Comparison of ENCODE assay signal across 17 mouse cellular contexts in genomic region chr4:95093615-95094014, GRCm38 (mm10). TPM values are rescaled to one million over a fixed set of nuclear protein-coding genes. Genes with fewer than 3 reads are reported as not detected.
DNase-seq lines count a peak whose midpoint lies in the region; ATAC-seq and TF ChIP-seq lines count a peak whose summit lies in the region.
"Had no signal": no experiment of that assay in that cellular context is flagged by ENCODE, and none has a peak within 500 bp of the region (broad histone marks: within the 10 kb centered on the region; RNA-seq: fewer than 3 reads in every experiment).

No protein-coding gene starts in this region.

- peaks cover 24% of the 10 kb centered on the region for H3K4me1 ChIP-seq in kidney, embryonic 16.5 days (ENCODE audit: insufficient read depth, low read length)
- no peaks in the 10 kb centered on the region for H3K4me1 ChIP-seq in bone marrow, adult 2 months (ENCODE audit: control insufficient read depth, insufficient read depth, low read length)
- H3K4me1 ChIP-seq in limb, embryonic 10.5 days, result peaks cover 28% of the 10 kb centered on the region
- no peaks in the 10 kb centered on the region for H3K4me1 ChIP-seq in cerebellum, adult 2 months (ENCODE audit: control insufficient read depth, insufficient read depth, low read length)
- H3K4me1 ChIP-seq in hindbrain, embryonic 12.5 days, result no peaks in the 10 kb centered on the region
- H3K4me1 ChIP-seq: forebrain, embryonic 15.5 days; neural tube, embryonic 12.5 days had no signal

- H3K4me2 ChIP-seq in kidney, embryonic 16.5 days (replicated peaks; ENCODE audit: low read depth, low read length), result no peak overlapping the region
- no peak overlapping the region for H3K4me2 ChIP-seq in hindbrain, embryonic 12.5 days (replicated peaks)
- H3K4me2 ChIP-seq: forebrain, embryonic 15.5 days; limb, embryonic 15.5 days; neural tube, embryonic 12.5 days had no signal

- no peaks in the 10 kb centered on the region for H3K9me3 ChIP-seq in kidney, embryonic 16.5 days (ENCODE audit: low read length)
- no peaks in the 10 kb centered on the region for H3K9me3 ChIP-seq in limb, embryonic 10.5 days (replicated peaks)
- no peaks in the 10 kb centered on the region for H3K9me3 ChIP-seq in hindbrain, embryonic 12.5 days (replicated peaks)
- H3K9me3 ChIP-seq: forebrain, embryonic 15.5 days; limb, embryonic 15.5 days; neural tube, embryonic 12.5 days had no signal

- peak; percentile 97 for DNase-seq in heart, adult 11 months
- DNase-seq in heart, postnatal 36 days, result no peak
- no peak for DNase-seq in kidney, adult 9 months
- DNase-seq in limb, embryonic 10.5 days (ENCODE audit: low spot score), result no peak
- DNase-seq in cerebellum, adult 2 months, result no peak
- DNase-seq: adrenal gland, adult 8-10 months; cerebellum, postnatal 10 days; layer of hippocampus, postnatal 36 days; lung, adult 2 months; right cerebral cortex, postnatal 25 days had no signal

- intact Hi-C loops in heart, postnatal 36 days (cut with DNase I), result no loop called here

- H3K27ac ChIP-seq in kidney, embryonic 16.5 days (ENCODE audit: low read length), result peak overlapping the region; percentile 21
- no peak overlapping the region for H3K27ac ChIP-seq in bone marrow, adult 2 months (ENCODE audit: control insufficient read depth, insufficient read depth, low read depth, low read length, poor library complexity)
- peak overlapping the region; percentile 54 for H3K27ac ChIP-seq in limb, embryonic 10.5 days
- H3K27ac ChIP-seq in cerebellum, adult 2 months (ENCODE audit: insufficient read depth, low read length), result no peak overlapping the region
- no peak overlapping the region for H3K27ac ChIP-seq in hindbrain, embryonic 12.5 days
- H3K27ac ChIP-seq: forebrain, embryonic 15.5 days; limb, embryonic 15.5 days; neural tube, embryonic 12.5 days had no signal

- H3K4me3 ChIP-seq in kidney, embryonic 16.5 days (ENCODE audit: low read length), result no peak overlapping the region
- peak overlapping the region; percentile 53 for H3K4me3 ChIP-seq in bone marrow, adult 2 months (replicated peaks; ENCODE audit: control insufficient read depth, low read depth, low read length)
- H3K4me3 ChIP-seq in limb, embryonic 10.5 days, result no peak overlapping the region
- H3K4me3 ChIP-seq in cerebellum, adult 2 months (replicated peaks; ENCODE audit: insufficient read depth, low read depth, low read length), result no peak overlapping the region
- H3K4me3 ChIP-seq in hindbrain, embryonic 12.5 days, result no peak overlapping the region
- H3K4me3 ChIP-seq: erythroblast, embryonic 14.5 days; forebrain, embryonic 15.5 days; limb, embryonic 15.5 days; neural tube, embryonic 12.5 days had no signal

- peak; percentile 58 for ATAC-seq in kidney, embryonic 16.5 days (ENCODE audit: low FRiP score, low TSS enrichment)
- no peak for ATAC-seq in hindbrain, embryonic 12.5 days (ENCODE audit: low FRiP score)
- ATAC-seq: forebrain, embryonic 15.5 days had no signal

- WGBS in kidney, embryonic 16.5 days, result 33% methylated on average over 6 of the region's 6 CpGs
- WGBS in bone marrow, adult 2 months, result 67% methylated on average over 6 of the region's 6 CpGs
- WGBS in limb, embryonic 10.5 days, result 88% methylated on average over 6 of the region's 6 CpGs
- 84% methylated on average over 6 of the region's 6 CpGs for WGBS in cerebellum, adult 2 months
- 79% methylated on average over 6 of the region's 6 CpGs for WGBS in hindbrain, embryonic 12.5 days

- no peaks in the 10 kb centered on the region for H3K27me3 ChIP-seq in kidney, embryonic 16.5 days (ENCODE audit: insufficient read depth, low read length)
- no peaks in the 10 kb centered on the region for H3K27me3 ChIP-seq in limb, embryonic 10.5 days (ENCODE audit: low read depth, poor library complexity, severe bottlenecking)
- no peaks in the 10 kb centered on the region for H3K27me3 ChIP-seq in cerebellum, adult 2 months (ENCODE audit: control insufficient read depth, insufficient read depth, low read length)
- H3K27me3 ChIP-seq in hindbrain, embryonic 12.5 days, result no peaks in the 10 kb centered on the region
- H3K27me3 ChIP-seq: forebrain, embryonic 15.5 days; limb, embryonic 15.5 days; neural tube, embryonic 12.5 days had no signal

- no peak overlapping the region for H3K9ac ChIP-seq in kidney, embryonic 16.5 days (replicated peaks; ENCODE audit: low read length)
- H3K9ac ChIP-seq in hindbrain, embryonic 12.5 days, result no peak overlapping the region
- H3K9ac ChIP-seq: forebrain, embryonic 15.5 days; limb, embryonic 15.5 days; neural tube, embryonic 12.5 days had no signal

- no peak for TF ChIP-seq CTCF in bone marrow, adult 2 months (IDR thresholded peaks at IDR 0.05; ENCODE audit: control insufficient read depth, insufficient read depth, low read length)
- TF ChIP-seq CTCF in cerebellum, adult 2 months (IDR thresholded peaks at IDR 0.05; ENCODE audit: borderline replicate concordance, insufficient read depth, low read depth, low read length), result no peak

- no peak for TF ChIP-seq POLR2A in bone marrow, adult 2 months (IDR thresholded peaks at IDR 0.05; ENCODE audit: borderline replicate concordance, control insufficient read depth, low read depth, low read length)
- TF ChIP-seq POLR2A in cerebellum, adult 2 months (IDR thresholded peaks at IDR 0.05; ENCODE audit: borderline replicate concordance, insufficient read depth, low read length), result no peak

- H3K36me3 ChIP-seq in kidney, embryonic 16.5 days (ENCODE audit: insufficient read depth, low read length), result no peaks in the 10 kb centered on the region
- no peaks in the 10 kb centered on the region for H3K36me3 ChIP-seq in limb, embryonic 10.5 days
- no peaks in the 10 kb centered on the region for H3K36me3 ChIP-seq in hindbrain, embryonic 12.5 days
- H3K36me3 ChIP-seq: forebrain, embryonic 15.5 days; limb, embryonic 15.5 days; neural tube, embryonic 12.5 days had no signal

RNA-seq across cellular contexts. Expression of gene Jun, which starts 41.6 kb away (rescaled TPM):
- total RNA-seq in heart, postnatal 36 days (2021), result 10 to 100 TPM; 46.7 to 63.5 TPM
- polyA plus RNA-seq in kidney, embryonic 16.5 days (2015; fragmentation: Nextera tagmentation; extraction: Ambion mirVana), result 71.9 and 73.0 TPM in 2 replicates
- polyA plus RNA-seq in bone marrow, adult 2 months (2011; ENCODE audit: insufficient read depth, insufficient read length, low replicate concordance, missing spikeins), result 2.0 and 6.9 TPM in 2 replicates
- polyA plus RNA-seq in limb, embryonic 10.5 days (2016; fragmentation: Nextera tagmentation; extraction: Ambion mirVana), result 24.6 and 45.4 TPM in 2 replicates
- polyA plus RNA-seq in cerebellum, adult 2 months (2012; rRNA removed), result 50.8 and 59.7 TPM in 2 replicates
- 70.7 and 86.0 TPM in 2 replicates for polyA plus RNA-seq in hindbrain, embryonic 12.5 days (2016; fragmentation: Nextera tagmentation; extraction: Ambion mirVana)

Comparison
In these comparisons a context has a peak if more than half of its experiments do, and no peak if none do; other contexts are left out.
1. H3K27ac ChIP-seq: peak in kidney, embryonic 16.5 days (single experiment) and limb, embryonic 10.5 days (single experiment); none in bone marrow, adult 2 months (single experiment), cerebellum, adult 2 months (single experiment) and hindbrain, embryonic 12.5 days (single experiment).